Mouse (Mus musculus): ENCODE measurements around the gene Dnah11.
"Not testable (repeated sequence)": the region's sequence is repeated elsewhere in the genome, so short reads cannot be mapped to it uniquely, and the experiment has no call there.

DNA sequence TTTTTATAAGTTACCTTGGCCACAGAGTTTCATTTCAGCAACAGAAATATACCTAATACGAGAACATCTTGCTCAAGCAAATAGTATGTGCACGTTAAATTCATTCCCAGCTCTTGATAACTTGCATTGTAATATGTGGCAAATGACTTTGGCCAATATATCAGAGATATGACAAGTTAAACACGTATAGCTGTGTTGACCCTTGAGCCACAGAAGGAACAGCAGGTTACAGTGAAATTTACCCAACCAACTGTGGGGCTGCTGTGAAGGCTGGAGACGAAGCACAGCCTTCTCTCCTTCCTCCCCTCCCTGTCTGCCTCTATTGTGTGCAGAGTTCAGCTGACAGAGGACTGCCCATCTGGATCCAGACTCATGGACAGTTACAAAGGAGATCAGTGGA, 297.5 kb downstream of the Dnah11 start:
- TF ChIP-seq CTCF (IDR thresholded peaks at IDR 0.05 in 2 of 3, conservative IDR thresholded peaks at IDR 0.05 in 1 of 3; ENCODE audit: control insufficient read depth in 1 of 3, insufficient read depth in 1 of 3, low read depth in 2 of 3, low read length in 3 of 3, poor library complexity in 1 of 3, severe bottlenecking in 1 of 3); GATA1 (IDR thresholded peaks at IDR 0.05; ENCODE audit: low read depth, low read length); EP300 (IDR thresholded peaks at IDR 0.05; ENCODE audit: low read depth in 1 of 2, low read length in 2 of 2); POLR2A (IDR thresholded peaks at IDR 0.05; ENCODE audit: control insufficient read depth in 1 of 2, insufficient read depth in 1 of 2, low read depth in 1 of 2, low read length in 2 of 2, poor library complexity in 1 of 2); HCFC1 (IDR thresholded peaks at IDR 0.05; ENCODE audit: low read depth, low read length); TBP (IDR thresholded peaks at IDR 0.05; ENCODE audit: low read depth, low read length): not testable (repeated sequence)
